Mouse (Mus musculus) thymus, adult 2 months (tissue): ENCODE results near the gene Chit1. TPM values are rescaled to one million over a fixed set of nuclear protein-coding genes. Genes with fewer than 3 reads are reported as not detected.

ENCODE experiments used
- DNase-seq: peaks from one replicate; pipeline ENCODE4 v3.0.0; 2021
- H3K27ac ChIP-seq: fragments of 200-500 bp; 2 replicates; pipeline ENCODE4 v1.5.1; 2012; ENCODE audit warnings: low read length, control low read depth; ENCODE audit not compliant: control insufficient read depth, insufficient read depth
- H3K27me3 ChIP-seq: fragments of 200-500 bp; 2 replicates; pipeline ENCODE4 v1.6.1; 2012; ENCODE audit warnings: mild to moderate bottlenecking, low read length, moderate library complexity, mixed read lengths; ENCODE audit not compliant: control insufficient read depth, insufficient read depth
- H3K36me3 ChIP-seq: fragments of 200-500 bp; 2 replicates; pipeline ENCODE4 v1.6.1; 2012; ENCODE audit warnings: mild to moderate bottlenecking, low read length, moderate library complexity; ENCODE audit not compliant: control insufficient read depth, insufficient read depth
- H3K4me1 ChIP-seq: fragments of 200-500 bp; replicated peaks from 2 replicates; pipeline ENCODE4 v1.6.1; 2012; ENCODE audit warnings: low read length; ENCODE audit not compliant: control insufficient read depth, insufficient read depth
- H3K4me3 ChIP-seq: fragments of 200-500 bp; 2 replicates; pipeline ENCODE4 v1.5.1; 2012; ENCODE audit warnings: mild to moderate bottlenecking, low read length, control low read depth, moderate library complexity; ENCODE audit not compliant: control insufficient read depth, insufficient read depth
- CTCF ChIP-seq: fragments of 200-500 bp; IDR thresholded peaks from 2 replicates; pipeline ENCODE4 v1.5.1; 2012; ENCODE audit warnings: mild to moderate bottlenecking, control low read depth, low read length, moderate library complexity, borderline replicate concordance; ENCODE audit not compliant: control insufficient read depth, poor library complexity, insufficient read depth; ENCODE audit errors: extremely low read depth
- POLR2A ChIP-seq: fragments of 200-500 bp; IDR thresholded peaks from 2 replicates; pipeline ENCODE4 v1.6.1; 2012; ENCODE audit warnings: mild to moderate bottlenecking, low read length, control low read depth, moderate library complexity; ENCODE audit not compliant: control insufficient read depth, poor library complexity, insufficient read depth; ENCODE audit errors: extremely low read depth
- WGBS: fragments of 180-500 bp; shearing (Covaris S2); methylation state at CpG from one replicate; pipeline ENCODE4 v1.1.7; 2018; 5-methylcytosine and 5-hydroxymethylcytosine counted together
- polyA plus RNA-seq: library from polyadenylated mRNA; depleted of rRNA; stranded (reverse); fragments of >200 nt; gene quantifications from 2 replicates; pipeline ENCODE4 v1.2.3, GENCODE M21; 2012; rRNA removed

Chit1 gene
- polyA plus RNA-seq, 1 experiment, result 0.78 TPM

GRCm38 (mm10) chr1:134198197-134198995 is 87.4 kb downstream of the Chit1 start:
- H3K4me1 ChIP-seq, result peaks cover 12% of the 10 kb centered on the region
- H3K27ac ChIP-seq, result no peak overlapping the region
- no peaks in the 10 kb centered on the region for H3K36me3 ChIP-seq
- no peak for DNase-seq
- no peak overlapping the region for H3K4me3 ChIP-seq
- TF ChIP-seq POLR2A, result no peak
- no peak for TF ChIP-seq CTCF
- no peaks in the 10 kb centered on the region for H3K27me3 ChIP-seq
- whole genome bisulfite sequencing, result 93% methylated on average over 12 of the region's 12 CpGs

GRCm38 (mm10) chr1:134200481-134200880 is 89.4 kb downstream of the Chit1 start:
- no peak overlapping the region for H3K4me3 ChIP-seq
- no peak for DNase-seq
- peaks cover 8% of the 10 kb centered on the region for H3K4me1 ChIP-seq
- no peak for TF ChIP-seq CTCF
- TF ChIP-seq POLR2A, result no peak
- H3K27ac ChIP-seq, result no peak overlapping the region
- H3K27me3 ChIP-seq, result no peaks in the 10 kb centered on the region
- H3K36me3 ChIP-seq, result no peaks in the 10 kb centered on the region
- WGBS, result 80% methylated on average over 2 of the region's 2 CpGs

Other genes with a start within 250 kb of the Chit1 start
- gene Optc, start 203.2 kb upstream of the Chit1 start, polyA plus RNA-seq, result 0.91 and 1.0 TPM in 2 replicates
- 10.7 and 13.3 TPM in 2 replicates for gene Prelp, start 189.8 kb upstream of the Chit1 start, polyA plus RNA-seq
- 3.5 and 4.4 TPM in 2 replicates for gene Fmod, start 74.0 kb upstream of the Chit1 start, polyA plus RNA-seq
- 432 and 481 TPM in 2 replicates for gene Btg2, start 32.1 kb upstream of the Chit1 start, polyA plus RNA-seq
- gene Chil1, start 70.9 kb downstream of the Chit1 start, polyA plus RNA-seq, result 9.0 and 9.5 TPM in 2 replicates
- 0.33 and 0.35 TPM in 2 replicates for gene Mybph, start 82.2 kb downstream of the Chit1 start, polyA plus RNA-seq
- gene Adora1, start 124.2 kb downstream of the Chit1 start, polyA plus RNA-seq, result 6.2 and 6.3 TPM in 2 replicates
- 0.34 and 0.43 TPM in 2 replicates for gene Myog, start 178.7 kb downstream of the Chit1 start, polyA plus RNA-seq
- gene Ppfia4, start 221.7 kb downstream of the Chit1 start, polyA plus RNA-seq, result 13.6 and 17.2 TPM in 2 replicates